Mouse (Mus musculus) embryonic stem cell, embryonic (primary cell): ENCODE data around the gene Lexm.

Source experiments
- CTCF ChIA-PET, 4 experiments: fragments of 300-600 bp in 2 of 4; fragments of 350-600 bp in 2 of 4; sonication (Branson Sonifier 250); formaldehyde crosslinking; loops; one replicate each; lab custom pipeline; 2022; ENCODE audit warnings: inconsistent platforms in 2 of 4; lab: Charles Lee
- POLR2A ChIA-PET, 4 experiments: fragments of 300-600 bp in 2 of 4; fragments of 350-600 bp in 2 of 4; sonication (Branson Sonifier 250); formaldehyde crosslinking; loops; one replicate each; lab custom pipeline; 2022; ENCODE audit warnings: antibody characterized with exemption in 4 of 4, inconsistent platforms in 1 of 4; lab: Charles Lee

The Lexm gene

GRCm38 (mm10) chr4:106546896-106547295 lies 70.1 kb downstream of the Lexm start:
- POLR2A ChIA-PET: no interaction called here
- CTCF ChIA-PET: interaction anchor here in 1 of 4 experiments (0.7 kb wide), 1 partner anchor 17 kb away, joined by 3 read pairs; no protein-coding TSS in a partner anchor

GRCm38 (mm10) chr4:106545817-106546373 lies 71.1 kb downstream of the Lexm start:
- ChIA-PET CTCF (interaction anchor here in 2 of 4 experiments (1.0 to 1.3 kb wide), 2 partner anchors 16 to 48 kb away, joined by 3 read pairs; no protein-coding TSS in a partner anchor), POLR2A (interaction anchor here in 2 of 4 experiments (0.7 to 1.1 kb wide), 2 partner anchors 63 to 241 kb away, joined by 3 read pairs; no protein-coding TSS in a partner anchor)

- ChIA-PET CTCF (interaction anchor here (0.6 to 2.2 kb wide), 4 partner anchors 12 kb away, joined by 4 to 8 read pairs (median 5); no protein-coding TSS in a partner anchor), POLR2A (interaction anchor here in 2 of 4 experiments (0.6 to 1.6 kb wide), 6 partner anchors 18 to 561 kb away, joined by 3 to 5 read pairs (median 4); no protein-coding TSS in a partner anchor)
Observed at GRCm38 (mm10) chr4:106542211-106542610, 74.8 kb downstream of the Lexm start.

- ChIA-PET POLR2A (interaction anchor here in 1 of 4 experiments (1.0 to 1.6 kb wide), 3 partner anchors 18 to 44 kb away, joined by 3 to 5 read pairs (median 4); no protein-coding TSS in a partner anchor), CTCF (interaction anchor here in 3 of 4 experiments (1.4 to 2.2 kb wide), 3 partner anchors 12 kb away, joined by 5 to 8 read pairs (median 5); no protein-coding TSS in a partner anchor)
Observed at GRCm38 (mm10) chr4:106541491-106541890, 75.5 kb downstream of the Lexm start.
